Mouse (Mus musculus) hindbrain, embryonic 16.5 days (tissue): ENCODE measurements around the gene Hsd17b14. TPM values are rescaled to one million over a fixed set of nuclear protein-coding genes. Genes with fewer than 3 reads are reported as not detected.

ENCODE experiments used
- ATAC-seq: fragments of 200-750 bp; cut with Nextera tagmentation; 2 replicates; pipeline ENCODE4 v1.8.0; 2017; ENCODE audit warnings: moderate TSS enrichment, moderate library complexity
- H3K27ac ChIP-seq: fragments of 300-500 bp; sonication (generic); 2 replicates; pipeline ENCODE4 v1.5.1; 2014; ENCODE audit warnings: low read depth, mild to moderate bottlenecking, control low read depth, low read length, moderate library complexity
- H3K27me3 ChIP-seq: fragments of 300-500 bp; sonication (generic); replicated peaks from 2 replicates; pipeline ENCODE4 v1.6.1; 2014; ENCODE audit warnings: low read length; ENCODE audit not compliant: control insufficient read depth, insufficient read depth
- H3K36me3 ChIP-seq: fragments of 300-500 bp; sonication (generic); 2 replicates; pipeline ENCODE4 v1.6.1; 2014; ENCODE audit warnings: mild to moderate bottlenecking, low read length, moderate library complexity, mixed read lengths; ENCODE audit not compliant: control insufficient read depth, insufficient read depth
- H3K4me1 ChIP-seq: fragments of 300-500 bp; sonication (generic); 2 replicates; pipeline ENCODE4 v1.6.1; 2014; ENCODE audit warnings: low read depth, low read length; ENCODE audit not compliant: control insufficient read depth, insufficient read depth
- H3K4me2 ChIP-seq: fragments of 300-500 bp; sonication (generic); 2 replicates; pipeline ENCODE4 v1.6.1; 2014; ENCODE audit warnings: mild to moderate bottlenecking, low read length, control low read depth, moderate library complexity
- H3K4me3 ChIP-seq: fragments of 300-500 bp; sonication (generic); 2 replicates; pipeline ENCODE4 v1.5.1; 2014; ENCODE audit warnings: mild to moderate bottlenecking, low read length, control low read depth, moderate library complexity
- H3K9ac ChIP-seq: fragments of 300-500 bp; sonication (generic); 2 replicates; pipeline ENCODE4 v1.6.1; 2014; ENCODE audit warnings: low read depth, mild to moderate bottlenecking, control low read depth, low read length, moderate library complexity
- H3K9me3 ChIP-seq: fragments of 300-500 bp; sonication (generic); 2 replicates; pipeline ENCODE4 v1.6.1; 2014; ENCODE audit warnings: mild to moderate bottlenecking, low read length, moderate library complexity; ENCODE audit not compliant: control insufficient read depth
- WGBS: fragments of 180-500 bp; shearing (Covaris S2); extraction: QIAGEN DNeasy Blood & Tissue Kit; methylation state at CpG from one replicate; pipeline ENCODE4 v1.1.7; 2014; 5-methylcytosine and 5-hydroxymethylcytosine counted together
- polyA plus RNA-seq: library from polyadenylated mRNA; unstranded; fragments of >200 nt; fragmentation: Nextera tagmentation; extraction: Ambion mirVana; gene quantifications from 2 replicates; pipeline ENCODE4 v1.2.1, GENCODE M21; 2015

Gene Hsd17b14
- polyA plus RNA-seq, 1 experiment from 2014 or later = 0.43 TPM

DNA sequence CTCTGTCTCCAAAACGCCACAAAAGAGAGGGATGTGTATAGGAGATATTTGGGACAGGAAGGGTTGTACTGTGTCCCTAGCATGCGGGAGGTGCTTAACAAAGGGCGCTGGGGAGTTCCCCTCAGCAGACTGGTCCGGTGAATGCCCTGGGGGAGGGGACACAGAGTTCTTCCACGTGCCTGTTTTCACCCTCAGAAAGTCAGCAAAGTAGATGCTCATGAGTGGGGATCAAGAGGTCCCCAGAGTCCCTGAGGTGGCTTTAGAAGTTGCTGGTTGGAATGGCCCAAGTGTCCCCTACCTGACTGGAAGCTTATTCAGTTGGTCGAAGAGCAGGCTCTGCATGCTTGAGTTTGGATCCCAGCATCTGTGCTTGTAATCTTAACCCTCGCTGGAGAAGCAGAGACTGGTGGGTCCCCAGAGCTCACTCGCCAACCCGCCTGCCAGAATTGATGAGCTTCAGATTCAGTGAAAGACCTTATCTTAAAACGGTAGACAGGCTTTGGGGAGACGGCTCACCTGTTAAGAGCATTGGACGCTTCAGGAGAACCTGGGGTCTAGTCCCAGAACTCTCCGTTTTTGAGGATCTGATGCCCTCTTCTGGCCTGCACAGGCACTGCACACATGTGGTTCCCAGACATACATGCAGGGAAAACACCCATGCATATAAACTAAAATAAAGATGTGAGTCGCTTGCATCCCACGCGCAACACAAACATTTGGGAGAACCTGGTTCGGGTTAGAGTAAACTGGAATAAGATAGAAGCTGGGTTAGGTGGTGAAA is 6.3 kb downstream of the Hsd17b14 start:
- H3K36me3 ChIP-seq = no peaks in the 10 kb centered on the region
- no peaks in the 10 kb centered on the region for H3K4me1 ChIP-seq
- no peaks in the 10 kb centered on the region; the same call in 1 of the 2 replicates for H3K27me3 ChIP-seq
- no peaks in the 10 kb centered on the region for H3K9me3 ChIP-seq
- H3K9ac ChIP-seq = no peak overlapping the region
- peak overlapping the region; percentile 34; the same call in 1 of the 2 replicates for H3K4me2 ChIP-seq
- no peak overlapping the region for H3K27ac ChIP-seq
- 26% methylated on average over 17 of the region's 17 CpGs for WGBS
- peak; percentile 85 for ATAC-seq
- no peak overlapping the region for H3K4me3 ChIP-seq

DNA sequence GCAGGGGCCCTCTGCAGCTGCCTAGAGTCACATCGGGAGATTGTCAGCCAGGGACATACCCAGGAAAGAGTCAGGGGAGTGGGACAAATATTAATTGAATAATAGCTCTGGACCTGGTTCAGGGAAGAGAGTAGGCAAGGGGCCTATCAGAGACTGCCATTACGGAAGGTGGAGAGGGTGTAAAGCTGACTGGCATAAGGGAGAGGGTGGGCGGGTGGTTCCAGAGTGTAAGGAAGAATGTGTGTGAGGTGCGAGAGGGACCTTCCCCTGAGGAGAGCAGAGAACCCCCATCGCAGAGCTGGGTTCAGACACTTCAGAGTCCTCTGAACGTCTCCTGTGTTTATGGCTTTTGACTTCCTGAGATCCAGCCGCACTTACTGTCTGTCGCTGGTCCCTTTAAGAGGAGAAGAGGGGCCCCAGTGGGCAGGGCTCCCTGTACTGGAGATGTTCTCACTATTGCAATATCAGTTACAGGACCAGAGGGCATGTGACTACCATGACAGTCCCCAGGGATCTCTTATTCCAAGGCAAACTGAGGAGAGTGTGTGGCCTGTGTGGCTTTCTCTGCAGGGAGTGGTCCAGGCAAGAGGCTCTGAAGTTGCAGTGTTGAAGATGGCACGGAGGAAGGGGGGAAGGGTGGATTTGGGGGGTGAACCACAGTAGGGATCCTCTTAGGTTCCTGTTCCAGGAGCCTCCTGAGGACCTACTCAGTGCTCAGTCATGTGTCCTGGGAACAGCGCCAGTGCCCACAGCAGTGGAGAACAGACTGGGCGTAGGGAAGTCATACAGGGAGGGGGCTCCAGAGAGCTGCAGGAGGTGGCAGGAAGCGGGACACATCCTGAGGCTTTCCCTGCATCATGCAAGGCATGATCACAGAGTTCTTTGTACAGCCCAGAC is 7.2 kb downstream of the Hsd17b14 start:
- peak; percentile 15; the same call in 1 of the 2 replicates for ATAC-seq
- H3K9ac ChIP-seq = no peak overlapping the region; the same call in 1 of the 2 replicates

DNA sequence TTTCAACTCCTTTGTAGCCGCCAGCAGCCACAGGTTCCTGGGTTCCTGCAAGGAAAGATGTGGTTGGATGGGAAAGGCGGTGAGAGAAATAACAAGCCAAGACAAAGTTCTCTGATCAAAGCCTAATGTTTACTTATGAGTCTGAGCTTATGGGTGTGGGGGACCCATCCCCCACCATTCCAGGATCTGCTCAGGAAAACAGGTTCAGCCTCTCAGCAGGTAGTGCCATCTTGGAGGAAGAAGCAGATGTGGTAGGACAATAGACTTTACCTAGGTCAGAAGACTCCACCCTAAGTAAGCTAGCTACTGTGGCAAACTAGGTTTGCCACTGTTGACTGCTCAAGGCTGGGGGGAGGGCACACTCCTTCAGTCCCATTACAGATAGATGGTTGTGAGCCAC is 10.1 kb downstream of the Hsd17b14 start:
- Histone ChIP-seq H3K36me3 (no peaks in the 10 kb centered on the region), H3K9me3 (no peaks in the 10 kb centered on the region), H3K4me1 (peaks cover 12% of the 10 kb centered on the region), H3K9ac (no peak overlapping the region), H3K4me3 (no peak overlapping the region), H3K27ac (no peak overlapping the region), H3K4me2 (no peak overlapping the region), H3K27me3 (no peaks in the 10 kb centered on the region)
- 83% methylated on average over 2 of the region's 2 CpGs for WGBS
- no peak for ATAC-seq

More for the DNA sequence above, 7.2 kb downstream of the Hsd17b14 start:
- no peak overlapping the region for H3K4me2 ChIP-seq
- H3K27me3 ChIP-seq = no peaks in the 10 kb centered on the region
- no peak overlapping the region for H3K4me3 ChIP-seq
- H3K36me3 ChIP-seq = no peaks in the 10 kb centered on the region
- WGBS = 61% methylated on average over 12 of the region's 12 CpGs
- H3K27ac ChIP-seq = no peak overlapping the region
- no peaks in the 10 kb centered on the region for H3K9me3 ChIP-seq
- H3K4me1 ChIP-seq = no peaks in the 10 kb centered on the region

DNA sequence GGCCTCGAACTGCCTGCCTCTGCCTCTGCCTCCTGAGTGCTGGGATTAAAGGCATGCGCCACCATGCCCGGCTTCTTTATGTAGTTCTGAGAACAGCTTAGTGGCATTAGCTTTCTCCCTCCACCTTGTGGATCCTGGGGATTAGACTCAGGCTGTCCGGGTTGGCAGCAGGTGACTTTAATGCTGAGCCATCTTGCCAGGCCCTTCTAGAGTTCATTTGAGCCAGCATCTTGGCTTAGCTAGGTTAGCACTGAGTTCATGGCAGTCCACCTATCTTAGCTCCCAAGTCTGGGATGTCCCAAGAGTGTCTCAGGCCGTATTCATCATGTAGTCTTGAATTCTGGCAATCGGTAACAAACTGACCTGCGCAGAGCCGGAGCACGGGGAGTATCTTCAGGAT is 10.8 kb downstream of the Hsd17b14 start:
- WGBS = 93% methylated on average over 9 of the region's 9 CpGs
- no peak overlapping the region for H3K4me2 ChIP-seq
- H3K4me3 ChIP-seq = no peak overlapping the region

DNA sequence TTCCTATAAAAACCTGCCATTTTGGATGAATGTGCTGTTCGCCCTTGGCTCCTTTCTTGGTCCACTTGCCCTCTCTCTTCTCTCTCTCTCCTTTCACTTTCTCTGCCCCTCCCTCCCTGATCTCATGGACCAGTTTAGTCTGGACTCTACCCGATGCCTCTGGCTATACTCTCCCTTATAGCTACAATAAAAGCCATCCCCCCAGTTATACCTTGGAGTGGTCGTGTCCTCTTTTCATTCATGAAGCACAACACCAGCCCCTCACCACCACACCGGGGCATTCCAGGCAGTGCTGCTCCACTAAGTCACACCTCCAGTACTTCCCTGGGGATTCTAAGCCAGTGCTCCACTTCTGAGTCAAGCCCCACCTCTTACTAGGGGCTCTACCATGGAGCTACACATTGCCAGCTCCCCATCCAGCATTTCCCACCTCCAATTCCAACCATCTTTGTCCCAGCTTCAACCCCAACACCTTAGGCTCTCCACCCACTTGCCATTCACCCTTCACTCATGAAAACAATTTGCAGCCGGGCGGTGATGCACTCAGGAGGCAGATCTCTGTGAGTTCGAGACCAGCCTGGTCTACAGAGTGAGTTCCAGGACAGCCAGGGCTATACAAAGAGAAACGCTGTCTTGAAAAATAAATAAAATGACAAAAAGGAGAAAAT is 12.6 kb downstream of the Hsd17b14 start:
- H3K9me3 ChIP-seq = no peaks in the 10 kb centered on the region
- no peaks in the 10 kb centered on the region for H3K36me3 ChIP-seq
- no peak overlapping the region; the same call in 1 of the 2 replicates for H3K4me3 ChIP-seq
- H3K27ac ChIP-seq = peak overlapping the region; percentile 78; the same call in 1 of the 2 replicates
- ATAC-seq = no peak
- 76% methylated on average over 8 of the region's 8 CpGs for WGBS
- H3K4me1 ChIP-seq = peaks cover 21% of the 10 kb centered on the region
- H3K4me2 ChIP-seq = peak overlapping the region; percentile 90
- no peak overlapping the region for H3K9ac ChIP-seq
- H3K27me3 ChIP-seq = no peaks in the 10 kb centered on the region

More for the DNA sequence above, 10.8 kb downstream of the Hsd17b14 start:
- Histone ChIP-seq H3K27me3 (no peaks in the 10 kb centered on the region), H3K9ac (no peak overlapping the region), H3K36me3 (no peaks in the 10 kb centered on the region), H3K27ac (no peak overlapping the region), H3K9me3 (no peaks in the 10 kb centered on the region), H3K4me1 (peaks cover 12% of the 10 kb centered on the region)
- ATAC-seq = no peak

DNA sequence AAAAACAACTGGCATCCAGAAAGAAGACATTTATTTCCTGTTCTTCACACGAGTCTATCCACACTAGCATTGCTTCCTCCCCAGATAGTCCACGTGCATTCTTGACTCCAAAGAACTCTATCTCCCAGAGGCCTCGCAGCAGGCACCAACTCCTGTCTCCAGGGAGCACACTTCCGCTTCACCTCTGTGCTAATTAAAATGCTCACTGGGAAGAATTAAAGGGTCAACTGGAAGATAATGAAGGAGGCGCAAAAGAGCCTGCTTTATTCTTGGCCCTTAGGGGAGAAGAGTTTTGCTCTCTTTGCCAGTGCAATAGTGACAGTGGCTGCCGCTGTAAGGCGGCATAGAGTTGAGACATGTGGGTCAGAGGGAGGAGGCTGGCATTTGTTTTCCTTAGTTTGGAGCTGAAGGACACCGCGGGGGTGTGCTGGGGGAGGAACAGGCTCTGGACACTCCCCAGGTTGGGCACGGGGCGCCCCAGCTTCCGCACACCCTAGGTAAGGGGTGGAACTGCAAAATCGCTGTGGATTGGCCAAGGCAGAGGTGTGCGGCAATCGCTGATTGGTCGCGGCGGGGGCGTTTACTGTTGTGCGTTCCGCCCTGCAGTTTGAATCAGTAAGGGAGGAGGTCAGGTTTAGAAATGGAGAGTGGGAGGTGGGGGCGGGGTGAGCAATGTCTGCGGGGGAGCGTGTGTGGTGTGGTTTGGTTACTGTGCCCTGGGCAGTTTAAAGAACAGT is 13.3 kb downstream of the Hsd17b14 start:
- WGBS = under 1% methylated on average over 24 of the region's 24 CpGs
- ATAC-seq = peak; percentile 94
- Histone ChIP-seq H3K4me1 (peaks cover 21% of the 10 kb centered on the region), H3K27me3 (no peaks in the 10 kb centered on the region), H3K4me3 (peak overlapping the region; percentile 51), H3K36me3 (no peaks in the 10 kb centered on the region), H3K9ac (peak overlapping the region; percentile 60), H3K9me3 (no peaks in the 10 kb centered on the region), H3K4me2 (peak overlapping the region; percentile 90), H3K27ac (peak overlapping the region; percentile 79)

DNA sequence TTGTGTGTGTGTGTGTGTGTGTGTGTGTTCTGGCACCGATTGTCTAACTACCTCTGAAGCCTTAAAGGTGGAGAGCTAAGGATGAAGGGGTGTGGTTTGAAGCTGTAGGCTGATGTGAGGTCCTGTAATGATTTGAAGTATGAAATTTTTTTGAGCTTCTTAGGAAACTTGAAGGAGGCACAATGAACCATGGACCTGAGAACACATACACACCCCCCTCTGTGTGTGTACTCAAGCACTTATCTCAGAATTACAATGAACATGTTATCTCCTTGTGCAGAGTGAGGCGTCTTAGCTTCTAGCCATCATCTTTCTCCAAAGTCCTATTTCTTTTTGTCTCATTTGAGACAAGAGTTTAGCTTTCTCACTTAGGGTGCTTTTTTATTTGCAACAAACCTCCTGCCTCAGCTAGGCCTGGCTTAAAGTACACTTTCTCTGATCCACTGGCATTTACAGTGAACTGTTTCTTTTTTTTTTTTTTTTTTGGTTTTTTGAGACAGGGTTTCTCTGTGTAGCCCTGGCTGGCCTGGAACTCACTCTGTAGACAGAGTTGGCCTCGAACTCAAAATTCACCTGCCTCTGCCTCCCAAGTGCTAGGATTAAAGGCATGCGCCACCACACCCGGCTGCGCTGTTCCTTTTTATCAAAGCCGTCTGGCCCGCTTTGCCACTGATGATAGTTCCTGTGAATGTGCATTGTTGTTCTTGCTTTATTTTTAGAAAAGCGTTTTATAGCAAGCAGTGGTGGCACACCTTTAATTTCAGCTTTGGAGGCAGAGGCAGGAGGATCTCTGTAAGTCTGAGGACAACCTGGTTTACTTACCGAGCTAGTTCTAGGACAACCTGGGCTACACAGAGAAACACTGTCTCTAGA is 14.1 kb downstream of the Hsd17b14 start:
- no peak for ATAC-seq
- peak overlapping the region; percentile 90 for H3K4me2 ChIP-seq
- H3K9me3 ChIP-seq = no peaks in the 10 kb centered on the region
- peak overlapping the region; percentile 79 for H3K27ac ChIP-seq
- H3K4me3 ChIP-seq = peak overlapping the region; percentile 51
- H3K36me3 ChIP-seq = no peaks in the 10 kb centered on the region
- H3K27me3 ChIP-seq = no peaks in the 10 kb centered on the region
- peak overlapping the region; percentile 60; the same call in 1 of the 2 replicates for H3K9ac ChIP-seq
- H3K4me1 ChIP-seq = peaks cover 21% of the 10 kb centered on the region
- WGBS = 81% methylated on average over 10 of the region's 10 CpGs
